Mouse (Mus musculus) stomach, embryonic 16.5 days (tissue): Measurements from ENCODE around the gene Hspb6. TPM values are rescaled to one million over a fixed set of nuclear protein-coding genes. Genes with fewer than 3 reads are reported as not detected.

ENCODE experiments used
- ATAC-seq: fragments of 200-750 bp; cut with Nextera tagmentation; 2 replicates; pipeline ENCODE4 v1.8.0; 2017; ENCODE audit warnings: moderate number of reproducible peaks, moderate TSS enrichment; ENCODE audit not compliant: insufficient read depth, low FRiP score
- H3K27ac ChIP-seq: fragments of 300-500 bp; sonication (generic); 2 replicates; pipeline ENCODE4 v1.5.1; 2014; ENCODE audit warnings: low read length
- H3K27me3 ChIP-seq: fragments of 300-500 bp; sonication (generic); 2 replicates; pipeline ENCODE4 v1.6.1; 2014; ENCODE audit warnings: low read length, control low read depth, mixed read lengths; ENCODE audit not compliant: control insufficient read depth, insufficient read depth
- H3K36me3 ChIP-seq: fragments of 300-500 bp; sonication (generic); 2 replicates; pipeline ENCODE4 v1.6.1; 2014; ENCODE audit warnings: low read length; ENCODE audit not compliant: control insufficient read depth, insufficient read depth
- H3K4me1 ChIP-seq: fragments of 300-500 bp; sonication (generic); 2 replicates; pipeline ENCODE4 v1.6.1; 2014; ENCODE audit warnings: low read length, control low read depth, mixed read lengths; ENCODE audit not compliant: control insufficient read depth, insufficient read depth
- H3K4me2 ChIP-seq: fragments of 300-500 bp; sonication (generic); 2 replicates; pipeline ENCODE4 v1.6.1; 2014; ENCODE audit warnings: low read depth, low read length, mixed read lengths
- H3K4me3 ChIP-seq: fragments of 300-500 bp; sonication (generic); replicated peaks from 2 replicates; pipeline ENCODE4 v1.5.1; 2014; ENCODE audit warnings: mild to moderate bottlenecking, low read length
- H3K9ac ChIP-seq: fragments of 300-500 bp; sonication (generic); 2 replicates; pipeline ENCODE4 v1.6.1; 2014; ENCODE audit warnings: low read length
- H3K9me3 ChIP-seq: fragments of 300-500 bp; sonication (generic); replicated peaks from 2 replicates; pipeline ENCODE4 v1.6.1; 2016; ENCODE audit warnings: low read length, control low read depth; ENCODE audit not compliant: control insufficient read depth
- WGBS: fragments of 180-500 bp; shearing (Covaris S2); extraction: QIAGEN DNeasy Blood & Tissue Kit; methylation state at CpG from one replicate; pipeline ENCODE4 v1.1.7; 2014; 5-methylcytosine and 5-hydroxymethylcytosine counted together
- polyA plus RNA-seq: library from polyadenylated mRNA; unstranded; fragments of >200 nt; fragmentation: Nextera tagmentation; extraction: Ambion mirVana; gene quantifications from 2 replicates; pipeline ENCODE4 v1.2.1, GENCODE M21; 2015

Gene Hspb6
- polyA plus RNA-seq, result 69.8 and 72.4 TPM in 2 replicates

DNA sequence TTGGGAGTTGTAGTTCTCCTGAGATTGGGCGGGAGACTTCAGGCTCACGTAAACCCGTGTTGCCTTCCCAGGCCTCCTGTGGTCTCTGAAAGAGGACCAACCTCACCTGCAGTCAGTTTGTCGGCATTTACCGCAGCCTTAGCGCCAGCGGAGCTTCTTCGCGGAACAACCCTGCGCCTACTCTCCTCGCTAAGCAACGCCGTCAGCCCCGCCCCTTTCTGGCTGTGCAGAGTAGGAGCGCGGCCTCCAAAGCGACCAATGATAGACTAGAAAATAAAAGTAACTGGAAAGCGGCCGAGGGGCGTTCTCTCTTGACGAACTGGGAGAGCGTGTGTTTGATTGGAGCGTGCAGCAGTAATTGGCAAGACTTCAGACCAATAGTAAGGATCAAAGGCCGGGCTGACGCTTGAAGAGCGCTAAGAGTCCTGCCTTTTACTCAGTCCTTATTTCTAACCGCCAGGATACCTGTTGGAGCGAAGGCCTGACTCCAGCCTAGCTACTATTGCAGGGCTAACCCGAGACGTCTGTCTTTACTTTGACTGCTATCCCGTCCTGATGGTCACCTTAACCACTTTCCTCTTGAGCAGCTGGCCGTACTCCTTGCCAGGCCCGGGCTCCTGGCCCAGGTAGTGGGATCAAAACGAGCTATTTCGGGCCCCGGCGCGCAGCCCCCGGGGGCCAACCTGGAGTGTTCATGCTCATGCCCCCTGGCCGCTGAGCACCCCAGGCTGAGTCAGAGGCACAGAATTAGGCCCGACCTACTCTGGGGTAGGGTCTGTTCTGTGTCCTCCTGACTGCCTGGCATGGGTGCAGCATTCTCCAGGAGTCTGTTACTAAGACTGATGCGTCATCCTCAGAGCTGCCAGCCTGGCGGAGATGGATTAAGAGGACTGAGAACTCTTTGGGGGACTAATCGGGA, at the start of gene Hspb6, which contains the start of gene Proser3:
Hspb6 (plus strand) TSS at position 77 of the 919 bp plus-strand sequence.
Proser3 (minus strand) TSS at position 198 of the 919 bp plus-strand sequence.
- Histone ChIP-seq H3K9ac (peak within 1 kb of the TSS; percentile 85), H3K27me3 (no peaks in the 10 kb centered on the region), H3K4me2 (peak within 1 kb of the TSS; percentile 94), H3K4me3 (peak within 1 kb of the TSS; percentile 78), H3K9me3 (no peaks in the 10 kb centered on the region), H3K27ac (peak within 1 kb of the TSS; percentile 99), H3K4me1 (peaks cover 12% of the 10 kb centered on the region), H3K36me3 (peaks cover 8% of the 10 kb centered on the region; the same call in 1 of the 2 replicates)
- ATAC-seq, result peak; percentile 95
- WGBS, result under 1% methylated on average over 44 of the region's 44 CpGs

- Histone ChIP-seq H3K9me3 (no peaks in the 10 kb centered on the region), H3K4me1 (no peaks in the 10 kb centered on the region), H3K27me3 (no peaks in the 10 kb centered on the region), H3K4me2 (no peak overlapping the region), H3K9ac (no peak overlapping the region), H3K36me3 (no peaks in the 10 kb centered on the region), H3K4me3 (no peak overlapping the region), H3K27ac (no peak overlapping the region)
- no peak for ATAC-seq
- WGBS, result 65% methylated on average over 4 of the region's 4 CpGs
These were observed 43.9 kb upstream of the Hspb6 start for GRCm38 (mm10) chr7:30508061-30508460.

GRCm38 (mm10) chr7:30515003-30515760, 36.8 kb upstream of the Hspb6 start:
- 54% methylated on average over 24 of the region's 24 CpGs for WGBS

GRCm38 (mm10) chr7:30518325-30518724, 33.7 kb upstream of the Hspb6 start:
- no peak for ATAC-seq
- 33% methylated on average over 8 of the region's 8 CpGs for WGBS

More at GRCm38 (mm10) chr7:30515003-30515760, 36.8 kb upstream of the Hspb6 start:
- H3K4me2 ChIP-seq, result no peak overlapping the region
- no peak overlapping the region for H3K9ac ChIP-seq
- no peak for ATAC-seq
- no peaks in the 10 kb centered on the region for H3K36me3 ChIP-seq
- H3K4me3 ChIP-seq, result no peak overlapping the region
- H3K9me3 ChIP-seq, result no peaks in the 10 kb centered on the region
- H3K4me1 ChIP-seq, result no peaks in the 10 kb centered on the region
- no peaks in the 10 kb centered on the region for H3K27me3 ChIP-seq
- no peak overlapping the region for H3K27ac ChIP-seq

GRCm38 (mm10) chr7:30520396-30520795, 31.6 kb upstream of the Hspb6 start:
- no peak for ATAC-seq
- Histone ChIP-seq H3K27me3 (no peaks in the 10 kb centered on the region), H3K9ac (no peak overlapping the region), H3K36me3 (no peaks in the 10 kb centered on the region), H3K4me3 (no peak overlapping the region), H3K4me1 (no peaks in the 10 kb centered on the region), H3K4me2 (no peak overlapping the region), H3K27ac (no peak overlapping the region), H3K9me3 (no peaks in the 10 kb centered on the region)
- 73% methylated on average over 4 of the region's 4 CpGs for WGBS

More at GRCm38 (mm10) chr7:30518325-30518724, 33.7 kb upstream of the Hspb6 start:
- H3K9ac ChIP-seq, result no peak overlapping the region
- no peaks in the 10 kb centered on the region for H3K36me3 ChIP-seq
- no peaks in the 10 kb centered on the region for H3K4me1 ChIP-seq
- no peak overlapping the region for H3K4me3 ChIP-seq
- no peak overlapping the region for H3K27ac ChIP-seq
- H3K9me3 ChIP-seq, result no peaks in the 10 kb centered on the region
- no peaks in the 10 kb centered on the region for H3K27me3 ChIP-seq
- H3K4me2 ChIP-seq, result no peak overlapping the region

- Histone ChIP-seq H3K9me3 (no peaks in the 10 kb centered on the region), H3K9ac (no peak overlapping the region), H3K27me3 (no peaks in the 10 kb centered on the region), H3K36me3 (no peaks in the 10 kb centered on the region), H3K4me2 (no peak overlapping the region), H3K4me3 (no peak overlapping the region), H3K27ac (no peak overlapping the region), H3K4me1 (no peaks in the 10 kb centered on the region)
- WGBS, result 78% methylated on average over 5 of the region's 5 CpGs
- no peak for ATAC-seq
These were observed 31.1 kb upstream of the Hspb6 start for GRCm38 (mm10) chr7:30520856-30521255.

DNA sequence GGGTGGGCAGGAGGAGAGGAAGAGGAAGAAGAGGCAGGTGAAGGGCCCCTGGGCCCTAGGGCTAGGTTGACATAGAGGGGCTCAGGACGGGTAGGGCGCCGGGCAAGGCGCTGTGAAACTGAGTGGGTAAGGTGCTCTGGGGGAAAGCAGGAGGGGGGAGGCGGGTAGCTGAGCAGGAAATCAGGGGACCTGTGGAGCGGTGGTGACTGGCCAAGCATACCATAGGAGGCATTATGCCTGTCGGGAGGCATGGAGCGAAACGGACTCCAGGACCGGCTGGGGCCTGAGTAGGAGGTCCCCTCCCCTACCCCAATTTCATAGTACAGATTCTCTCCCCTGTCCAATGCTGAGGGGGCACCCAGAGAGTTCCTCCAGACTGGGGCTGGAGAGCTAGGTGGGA, 29.1 kb upstream of the Hspb6 start:
- 82% methylated on average over 10 of the region's 10 CpGs for WGBS
- Histone ChIP-seq H3K4me1 (peaks cover 10% of the 10 kb centered on the region), H3K9me3 (no peaks in the 10 kb centered on the region), H3K4me2 (no peak overlapping the region), H3K27me3 (no peaks in the 10 kb centered on the region), H3K4me3 (no peak overlapping the region), H3K9ac (no peak overlapping the region), H3K36me3 (no peaks in the 10 kb centered on the region), H3K27ac (no peak overlapping the region)
- no peak for ATAC-seq

GRCm38 (mm10) chr7:30524487-30524886, 27.5 kb upstream of the Hspb6 start:
- no peak overlapping the region for H3K4me3 ChIP-seq
- no peaks in the 10 kb centered on the region for H3K9me3 ChIP-seq
- H3K9ac ChIP-seq, result no peak overlapping the region
- peaks cover 2% of the 10 kb centered on the region; the same call in 1 of the 2 replicates for H3K36me3 ChIP-seq
- no peak overlapping the region for H3K27ac ChIP-seq
- H3K4me1 ChIP-seq, result peaks cover 10% of the 10 kb centered on the region
- H3K27me3 ChIP-seq, result no peaks in the 10 kb centered on the region
- no peak overlapping the region for H3K4me2 ChIP-seq
- WGBS, result 90% methylated on average over 6 of the region's 6 CpGs
- no peak for ATAC-seq

- Histone ChIP-seq H3K4me2 (peak overlapping the region; percentile 35), H3K4me3 (no peak overlapping the region), H3K9me3 (no peaks in the 10 kb centered on the region), H3K36me3 (peaks cover 11% of the 10 kb centered on the region; the same call in 1 of the 2 replicates), H3K9ac (peak overlapping the region; percentile 63), H3K4me1 (peaks cover 10% of the 10 kb centered on the region), H3K27ac (no peak overlapping the region), H3K27me3 (no peaks in the 10 kb centered on the region)
- 27% methylated on average over 10 of the region's 10 CpGs for WGBS
- peak; percentile 24; the same call in 1 of the 2 replicates for ATAC-seq
These were observed 26.0 kb upstream of the Hspb6 start for GRCm38 (mm10) chr7:30525954-30526353.
